ENCODE assay signal across 23 mouse cellular contexts in the genomic region with DNA sequence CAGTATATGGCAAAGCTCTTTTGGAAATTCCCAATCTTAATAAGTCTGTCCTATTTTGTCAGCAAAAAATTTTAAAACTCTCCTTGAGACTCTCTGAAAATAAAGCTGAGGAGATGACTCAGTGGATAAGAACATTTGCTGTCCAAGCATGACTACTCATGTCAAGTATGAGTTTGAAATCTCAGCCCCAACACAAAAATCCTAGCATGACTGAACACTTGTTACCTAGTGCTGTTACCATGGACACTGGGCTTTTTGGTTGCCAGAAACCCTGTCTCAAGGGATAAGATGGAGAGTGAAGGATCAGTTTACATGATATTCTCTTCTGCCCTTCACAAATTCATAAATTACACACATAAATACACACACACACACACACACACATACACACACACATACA.
"Had no signal": no experiment of that assay in that cellular context is flagged by ENCODE, and none has a peak within 500 bp of the region (broad histone marks: within the 10 kb centered on the region; RNA-seq: fewer than 3 reads in every experiment).

No protein-coding gene starts in this region.

- H3K4me3 ChIP-seq: layer of hippocampus, adult 2 months; limb, embryonic 10.5 days; limb, embryonic 13.5 days; liver, embryonic 12.5 days; liver, embryonic 15.5 days; lung, embryonic 15.5 days; megakaryocyte, embryonic 14.5 days; myocyte; neural tube, embryonic 13.5 days; stomach, embryonic 15.5 days had no signal

- H3K36me3 ChIP-seq: limb, embryonic 10.5 days; limb, embryonic 13.5 days; liver, embryonic 12.5 days; liver, embryonic 15.5 days; lung, embryonic 15.5 days; neural tube, embryonic 13.5 days; stomach, embryonic 15.5 days had no signal

- H3K4me2 ChIP-seq: limb, embryonic 13.5 days; liver, embryonic 12.5 days; liver, embryonic 15.5 days; lung, embryonic 15.5 days; midbrain, embryonic 11.5 days; neural tube, embryonic 13.5 days; stomach, embryonic 15.5 days had no signal

- H3K27me3 ChIP-seq: limb, embryonic 13.5 days; liver, embryonic 12.5 days; liver, embryonic 15.5 days; lung, embryonic 15.5 days; megakaryocyte, embryonic 14.5 days; neural tube, embryonic 13.5 days; stomach, embryonic 15.5 days had no signal

- H3K9me3 ChIP-seq: limb, embryonic 10.5 days; limb, embryonic 13.5 days; liver, embryonic 12.5 days; liver, embryonic 15.5 days; lung, embryonic 15.5 days; megakaryocyte, embryonic 14.5 days; neural tube, embryonic 13.5 days; stomach, embryonic 15.5 days had no signal

- H3K9ac ChIP-seq: limb, embryonic 13.5 days; liver, embryonic 12.5 days; liver, embryonic 15.5 days; lung, embryonic 15.5 days; neural tube, embryonic 13.5 days; stomach, embryonic 15.5 days had no signal

- H3K27ac ChIP-seq: kidney, postnatal 0 days; layer of hippocampus, adult 2 months; limb, embryonic 10.5 days; limb, embryonic 13.5 days; liver, embryonic 12.5 days; liver, embryonic 15.5 days; lung, embryonic 15.5 days; neural tube, embryonic 13.5 days; stomach, embryonic 15.5 days had no signal

- ATAC-seq: liver, embryonic 12.5 days had no signal

- DNase-seq: kidney, postnatal 25 days; layer of hippocampus, adult 9-11 months; liver; lung, adult 18-20 months; lung, postnatal 10 days; lung, postnatal 36 days; midbrain, embryonic 14.5 days; retina, postnatal 1 day; right cerebral cortex, postnatal 25 days; spleen, adult 18-20 months; thymus, postnatal 36 days had no signal

- H3K4me1 ChIP-seq: limb, embryonic 10.5 days; limb, embryonic 13.5 days; liver, embryonic 12.5 days; liver, embryonic 15.5 days; lung, embryonic 15.5 days; megakaryocyte, embryonic 14.5 days; neural tube, embryonic 13.5 days; stomach, embryonic 15.5 days had no signal
